Mouse (Mus musculus): ENCODE measurements around the gene Gsdma2.

Gsdma2 gene

GRCm38 (mm10) chr11:98701213-98701670, 54.7 kb downstream of the Gsdma2 start, which contains the start of gene Csf3:
Gene Csf3, plus strand, starts transcription at chr11:98701263.
- DNase-seq: no peak

GRCm38 (mm10) chr11:98702323-98702722, 55.8 kb downstream of the Gsdma2 start:
- DNase-seq: no peak

- no peak for DNase-seq
Observed at GRCm38 (mm10) chr11:98705021-98705420, 58.5 kb downstream of the Gsdma2 start.
